Mouse (Mus musculus): ENCODE measurements around the gene Gm37419. TPM values are rescaled to one million over a fixed set of nuclear protein-coding genes. Genes with fewer than 3 reads are reported as not detected.

Gm37419 gene
- total and polyA plus RNA-seq, 3 experiments, result not detected

GRCm38 (mm10) chr16:23991846-23992580, 3.7 kb downstream of the Gm37419 start:
- Histone ChIP-seq H3K9me3 (replicated peaks; ENCODE audit: insufficient read depth, low read length) (no peaks in the 10 kb centered on the region), H3K36me3 (ENCODE audit: control insufficient read depth in 1 of 2, insufficient read depth in 2 of 2, low read length in 2 of 2) (no peaks in the 10 kb centered on the region), H3K9ac (ENCODE audit: control insufficient read depth, low read depth, low read length, poor library complexity, severe bottlenecking) (no peak overlapping the region), H3K4me3 (ENCODE audit: control insufficient read depth in 1 of 2, insufficient read depth in 1 of 2, low read depth in 2 of 2, low read length in 2 of 2) (no peak overlapping the region), H3K4me1 (ENCODE audit: control insufficient read depth in 1 of 2, insufficient read depth in 2 of 2, low read length in 2 of 2) (no peaks in the 10 kb centered on the region), H3K27ac (ENCODE audit: control insufficient read depth, low read depth, low read length) (no peak overlapping the region), H3K27me3 (ENCODE audit: control insufficient read depth in 1 of 2, insufficient read depth in 2 of 2, low read length in 2 of 2) (no peaks in the 10 kb centered on the region), H3K79me2 (ENCODE audit: control insufficient read depth, insufficient read depth, low read length, poor library complexity) (no peaks in the 10 kb centered on the region)
- TF ChIP-seq POLR2AphosphoS2 (IDR thresholded peaks at IDR 0.05; ENCODE audit: low read length) (no peak), BHLHE40 (IDR thresholded peaks at IDR 0.05; ENCODE audit: borderline replicate concordance, low read depth, low read length) (no peak), SMC3 (IDR thresholded peaks at IDR 0.05; ENCODE audit: low read depth, low read length) (no peak), TBP (IDR thresholded peaks at IDR 0.05; ENCODE audit: low read depth, low read length) (no peak), TCF12 (IDR thresholded peaks at IDR 0.05; ENCODE audit: low read depth, low read length) (no peak), MYB (IDR thresholded peaks at IDR 0.05; ENCODE audit: low read depth, low read length) (no peak), MAFK (IDR thresholded peaks at IDR 0.05; ENCODE audit: borderline replicate concordance, low read depth, low read length) (no peak), MYC (IDR thresholded peaks at IDR 0.05; ENCODE audit: low read depth, low read length) (no peak)
- DNase-seq (ENCODE audit: low read depth, low spot score), result no peak

DNA sequence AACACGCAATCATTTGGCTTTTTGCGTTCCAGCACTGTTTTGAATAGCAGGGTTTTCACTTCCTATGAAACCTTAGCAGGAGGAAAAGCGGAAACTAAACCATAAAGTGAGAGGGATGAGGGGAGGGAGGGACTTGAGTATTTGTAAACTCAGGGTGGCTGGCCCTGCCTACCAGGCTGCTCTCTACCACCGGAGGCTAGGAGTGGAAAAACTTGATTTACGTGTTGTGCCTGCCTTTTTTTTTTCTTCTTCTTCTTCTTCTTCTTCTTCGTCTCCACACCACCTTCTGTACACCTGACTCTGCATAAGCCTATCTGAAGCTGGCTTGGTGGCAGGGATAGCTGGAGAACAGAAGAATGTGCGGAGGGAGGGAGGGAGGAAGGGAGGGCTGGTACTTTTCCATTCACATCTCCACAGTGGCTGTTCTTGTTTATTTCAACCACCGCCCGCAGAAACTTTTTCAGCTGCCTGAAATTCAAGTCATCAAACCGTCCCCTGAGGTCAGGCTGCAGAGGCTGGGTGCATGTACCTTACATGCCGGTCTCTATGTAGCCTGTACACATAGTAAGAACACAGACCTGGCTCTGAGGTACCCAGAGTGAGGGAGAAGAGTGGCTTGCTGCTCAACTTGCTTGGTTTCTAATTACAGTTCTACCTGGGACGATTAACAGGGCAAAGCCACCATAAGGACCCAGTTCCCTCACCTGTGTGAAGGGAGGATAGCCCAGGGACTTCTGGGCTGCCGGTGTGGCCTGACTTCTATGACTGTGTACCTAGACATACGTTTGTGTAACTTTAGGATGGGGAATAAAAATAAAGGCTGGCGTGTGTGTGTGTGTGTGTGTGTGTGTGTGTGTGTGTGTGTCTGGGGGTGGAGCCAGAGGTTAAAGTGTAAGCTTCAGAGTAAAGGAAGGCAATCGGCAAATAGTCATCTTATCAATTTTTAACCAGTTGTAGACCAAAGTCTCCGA, 5.4 kb downstream of the Gm37419 start:
- H3K27ac ChIP-seq (ENCODE audit: control insufficient read depth, low read depth, low read length), result no peak overlapping the region

DNA sequence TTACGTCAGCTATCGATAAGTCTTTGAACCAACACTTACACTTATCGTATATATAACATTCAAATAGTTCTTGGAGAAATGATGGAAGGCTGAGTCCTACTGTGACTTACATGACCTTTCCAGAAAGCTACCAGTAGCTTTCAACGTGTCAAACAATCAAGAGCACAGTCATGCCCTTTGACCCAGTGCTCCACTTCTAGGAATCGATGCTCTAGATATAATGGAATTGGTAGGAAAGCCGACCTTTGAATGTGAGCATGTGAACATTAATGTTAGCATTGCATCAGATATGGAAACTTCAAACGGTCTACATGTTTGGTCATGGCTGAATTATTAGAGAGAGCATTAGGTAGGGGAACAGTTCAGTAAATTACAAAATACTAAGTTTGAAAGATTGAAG, 8.1 kb downstream of the Gm37419 start:
- H3K36me3 ChIP-seq (ENCODE audit: control insufficient read depth in 1 of 2, insufficient read depth in 2 of 2, low read length in 2 of 2), result no peaks in the 10 kb centered on the region
- H3K27me3 ChIP-seq (ENCODE audit: control insufficient read depth in 1 of 2, insufficient read depth in 2 of 2, low read length in 2 of 2), result no peaks in the 10 kb centered on the region
- no peak overlapping the region for H3K27ac ChIP-seq (ENCODE audit: control insufficient read depth, low read depth, low read length)
- no peak for DNase-seq (ENCODE audit: low read depth, low spot score)
- H3K4me1 ChIP-seq (ENCODE audit: control insufficient read depth in 1 of 2, insufficient read depth in 2 of 2, low read length in 2 of 2), result no peaks in the 10 kb centered on the region
- H3K9me3 ChIP-seq (replicated peaks; ENCODE audit: insufficient read depth, low read length), result no peaks in the 10 kb centered on the region
- no peak overlapping the region for H3K9ac ChIP-seq (ENCODE audit: control insufficient read depth, low read depth, low read length, poor library complexity, severe bottlenecking)
- H3K4me3 ChIP-seq (ENCODE audit: control insufficient read depth in 1 of 2, insufficient read depth in 1 of 2, low read depth in 2 of 2, low read length in 2 of 2), result no peak overlapping the region
- H3K79me2 ChIP-seq (ENCODE audit: control insufficient read depth, insufficient read depth, low read length, poor library complexity), result no peaks in the 10 kb centered on the region
- TF ChIP-seq ZC3H11A (IDR thresholded peaks at IDR 0.05; ENCODE audit: low read depth, low read length) (no peak), ZKSCAN1 (IDR thresholded peaks at IDR 0.05; ENCODE audit: low read depth, low read length) (no peak), MAX (IDR thresholded peaks at IDR 0.05; ENCODE audit: low read length) (no peak), SMC3 (IDR thresholded peaks at IDR 0.05; ENCODE audit: low read depth, low read length) (no peak), KAT2A (conservative IDR thresholded peaks at IDR 0.05; ENCODE audit: low read depth, low read length) (no peak), NRF1 (IDR thresholded peaks at IDR 0.05; ENCODE audit: insufficient read depth, low read depth, low read length, poor library complexity, severe bottlenecking) (no peak), POLR2AphosphoS2 (IDR thresholded peaks at IDR 0.05; ENCODE audit: low read length) (no peak), MYB (IDR thresholded peaks at IDR 0.05; ENCODE audit: low read depth, low read length) (no peak), UBTF (IDR thresholded peaks at IDR 0.05; ENCODE audit: borderline replicate concordance, insufficient read depth, low read depth, low read length) (no peak), USF1 (IDR thresholded peaks at IDR 0.05; ENCODE audit: low read depth, low read length) (no peak), MAFK (IDR thresholded peaks at IDR 0.05; ENCODE audit: borderline replicate concordance, low read depth, low read length) (no peak), ZNF384 (IDR thresholded peaks at IDR 0.05; ENCODE audit: low read depth, low read length) (no peak), MAZ (IDR thresholded peaks at IDR 0.05; ENCODE audit: low read depth, low read length) (no peak), CTCF (IDR thresholded peaks at IDR 0.05 in 2 of 3, conservative IDR thresholded peaks at IDR 0.05 in 1 of 3; ENCODE audit: control insufficient read depth in 1 of 3, insufficient read depth in 1 of 3, low read depth in 2 of 3, low read length in 3 of 3, poor library complexity in 1 of 3, severe bottlenecking in 1 of 3) (no peak), MXI1 (IDR thresholded peaks at IDR 0.05; ENCODE audit: low read depth, low read length) (no peak), BHLHE40 (IDR thresholded peaks at IDR 0.05; ENCODE audit: borderline replicate concordance, low read depth, low read length) (no peak)

More for the DNA sequence above, 5.4 kb downstream of the Gm37419 start:
- TF ChIP-seq HCFC1 (IDR thresholded peaks at IDR 0.05; ENCODE audit: low read depth, low read length) (no peak), TCF12 (IDR thresholded peaks at IDR 0.05; ENCODE audit: low read depth, low read length) (no peak), UBTF (IDR thresholded peaks at IDR 0.05; ENCODE audit: borderline replicate concordance, insufficient read depth, low read depth, low read length) (no peak), ZC3H11A (IDR thresholded peaks at IDR 0.05; ENCODE audit: low read depth, low read length) (no peak), CHD2 (IDR thresholded peaks at IDR 0.05; ENCODE audit: low read length) (no peak), TBP (IDR thresholded peaks at IDR 0.05; ENCODE audit: low read depth, low read length) (no peak), ZMIZ1 (IDR thresholded peaks at IDR 0.05; ENCODE audit: low read depth, low read length) (no peak)
- no peak overlapping the region for H3K4me3 ChIP-seq (ENCODE audit: control insufficient read depth in 1 of 2, insufficient read depth in 1 of 2, low read depth in 2 of 2, low read length in 2 of 2)
- no peaks in the 10 kb centered on the region for H3K36me3 ChIP-seq (ENCODE audit: control insufficient read depth in 1 of 2, insufficient read depth in 2 of 2, low read length in 2 of 2)
- H3K4me1 ChIP-seq (ENCODE audit: control insufficient read depth in 1 of 2, insufficient read depth in 2 of 2, low read length in 2 of 2), result no peaks in the 10 kb centered on the region
- H3K9me3 ChIP-seq (replicated peaks; ENCODE audit: insufficient read depth, low read length), result no peaks in the 10 kb centered on the region
- H3K79me2 ChIP-seq (ENCODE audit: control insufficient read depth, insufficient read depth, low read length, poor library complexity), result no peaks in the 10 kb centered on the region
- no peak overlapping the region for H3K9ac ChIP-seq (ENCODE audit: control insufficient read depth, low read depth, low read length, poor library complexity, severe bottlenecking)
- no peak for DNase-seq (ENCODE audit: low read depth, low spot score)
- H3K27me3 ChIP-seq (ENCODE audit: control insufficient read depth in 1 of 2, insufficient read depth in 2 of 2, low read length in 2 of 2), result no peaks in the 10 kb centered on the region

All from MEL (cell line).